Mouse (Mus musculus) midbrain, embryonic 14.5 days (tissue): ENCODE data around the gene Mgll. TPM values are rescaled to one million over a fixed set of nuclear protein-coding genes. Genes with fewer than 3 reads are reported as not detected.

Experiments
- ATAC-seq: fragments of 200-750 bp; cut with Nextera tagmentation; 2 replicates; pipeline ENCODE4 v1.8.0; 2017; ENCODE audit warnings: moderate number of reproducible peaks, moderate library complexity; ENCODE audit not compliant: low FRiP score, low TSS enrichment
- DNase-seq: peaks from one replicate; pipeline ENCODE4 v3.0.0-alpha.2; 2015
- H3K27ac ChIP-seq: fragments of 300-500 bp; sonication (generic); replicated peaks from 2 replicates; pipeline ENCODE4 v1.5.1; 2014; ENCODE audit warnings: mild to moderate bottlenecking, low read depth, low read length, moderate library complexity
- H3K27me3 ChIP-seq: fragments of 300-500 bp; sonication (generic); 2 replicates; pipeline ENCODE4 v1.6.1; 2014; ENCODE audit warnings: low read length, control low read depth, mixed read lengths; ENCODE audit not compliant: control insufficient read depth, insufficient read depth
- H3K36me3 ChIP-seq: fragments of 300-500 bp; sonication (generic); 2 replicates; pipeline ENCODE4 v1.6.1; 2014; ENCODE audit warnings: low read length, control low read depth; ENCODE audit not compliant: control insufficient read depth, insufficient read depth
- H3K4me1 ChIP-seq: fragments of 300-500 bp; sonication (generic); 2 replicates; pipeline ENCODE4 v1.6.1; 2014; ENCODE audit warnings: mild to moderate bottlenecking, antibody characterized with exemption, low read length, control low read depth; ENCODE audit not compliant: control insufficient read depth, insufficient read depth
- H3K4me2 ChIP-seq: fragments of 300-500 bp; sonication (generic); 2 replicates; pipeline ENCODE4 v1.6.1; 2014; ENCODE audit warnings: mild to moderate bottlenecking, low read length, moderate library complexity
- H3K4me3 ChIP-seq: fragments of 300-500 bp; sonication (generic); replicated peaks from 2 replicates; pipeline ENCODE4 v1.5.1; 2014; ENCODE audit warnings: low read depth, low read length
- H3K9ac ChIP-seq: fragments of 300-500 bp; sonication (generic); replicated peaks from 2 replicates; pipeline ENCODE4 v1.6.1; 2014; ENCODE audit warnings: mild to moderate bottlenecking, low read length, moderate library complexity
- H3K9me3 ChIP-seq: fragments of 300-500 bp; sonication (generic); 2 replicates; pipeline ENCODE4 v1.6.1; 2016; ENCODE audit warnings: low read length, control low read depth, mixed read lengths; ENCODE audit not compliant: control insufficient read depth
- WGBS: fragments of 180-500 bp; shearing (Covaris S2); extraction: QIAGEN DNeasy Blood & Tissue Kit; methylation state at CpG from one replicate; pipeline ENCODE4 v1.1.7; 2014; 5-methylcytosine and 5-hydroxymethylcytosine counted together
- polyA plus RNA-seq: library from polyadenylated mRNA; unstranded; fragments of >200 nt; fragmentation: Nextera tagmentation; extraction: Ambion mirVana; gene quantifications from 2 replicates; pipeline ENCODE4 v1.2.1, GENCODE M21; 2014

Mgll gene
- polyA plus RNA-seq, 1 experiment from 2014 or later: 21.5 TPM

DNA sequence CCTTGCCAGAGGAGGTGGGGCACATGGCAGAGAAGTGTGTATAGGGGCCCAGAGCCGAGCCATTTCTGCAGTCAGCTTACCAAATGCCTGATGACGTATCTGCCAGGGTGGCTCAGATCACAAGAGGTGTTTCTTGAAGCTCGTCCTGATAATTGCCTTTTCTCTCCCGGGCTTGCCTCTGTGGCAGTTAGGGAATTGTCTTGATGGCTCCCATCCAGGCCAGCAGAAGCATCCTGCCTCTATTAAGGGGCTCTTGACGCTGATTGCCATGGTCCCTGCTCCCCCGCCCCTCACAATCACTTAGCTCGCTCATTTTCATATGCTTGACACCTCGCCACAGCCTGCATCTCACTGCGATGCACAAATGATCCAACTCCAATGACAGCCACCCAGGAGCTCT, 67.1 kb downstream of the Mgll start:
- Histone ChIP-seq H3K27me3 (no peaks in the 10 kb centered on the region), H3K9me3 (no peaks in the 10 kb centered on the region), H3K9ac (no peak overlapping the region), H3K4me3 (no peak overlapping the region), H3K36me3 (no peaks in the 10 kb centered on the region), H3K4me2 (no peak overlapping the region), H3K4me1 (peaks cover 20% of the 10 kb centered on the region), H3K27ac (0 out of 2 replicates have a peak overlapping the region, but pooled peaks have one; percentile 20)
- WGBS: 39% methylated on average over 9 of the region's 9 CpGs
- ATAC-seq (peak; percentile 25; the same call in 1 of the 2 replicates), DNase-seq (peak; percentile 43)

DNA sequence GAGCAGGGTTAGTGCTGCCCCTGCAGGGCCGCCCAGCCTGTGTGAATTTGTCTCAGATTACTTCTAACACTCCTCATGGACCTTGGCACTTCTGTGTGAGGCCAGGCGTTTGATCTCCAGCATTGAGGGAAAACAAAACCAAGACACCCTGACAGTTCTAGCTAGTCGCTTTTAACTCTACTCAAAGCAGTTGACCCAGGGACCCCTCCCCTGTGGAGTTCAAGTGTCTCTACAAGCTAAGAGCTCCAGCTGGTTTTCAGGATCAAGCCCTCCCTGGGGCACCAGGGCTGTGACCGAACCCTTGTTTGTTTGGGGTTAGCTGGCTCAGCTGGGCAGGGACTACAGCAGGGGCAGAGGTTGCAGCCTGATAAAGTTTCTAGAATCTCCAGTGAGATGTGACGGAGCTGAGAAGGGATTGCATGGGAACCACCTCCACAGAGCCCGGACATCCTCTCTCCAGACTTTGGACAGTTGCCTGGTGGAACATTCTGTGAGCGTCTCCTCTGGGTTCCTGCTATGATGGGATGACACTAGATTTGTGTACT, 68.0 kb downstream of the Mgll start:
- ATAC-seq (no peak), DNase-seq (no peak)
- Histone ChIP-seq H3K9me3 (no peaks in the 10 kb centered on the region), H3K27ac (no peak overlapping the region), H3K4me2 (no peak overlapping the region), H3K36me3 (no peaks in the 10 kb centered on the region), H3K27me3 (no peaks in the 10 kb centered on the region), H3K4me3 (no peak overlapping the region), H3K4me1 (peaks cover 20% of the 10 kb centered on the region), H3K9ac (no peak overlapping the region)
- WGBS: 43% methylated on average over 7 of the region's 7 CpGs

DNA sequence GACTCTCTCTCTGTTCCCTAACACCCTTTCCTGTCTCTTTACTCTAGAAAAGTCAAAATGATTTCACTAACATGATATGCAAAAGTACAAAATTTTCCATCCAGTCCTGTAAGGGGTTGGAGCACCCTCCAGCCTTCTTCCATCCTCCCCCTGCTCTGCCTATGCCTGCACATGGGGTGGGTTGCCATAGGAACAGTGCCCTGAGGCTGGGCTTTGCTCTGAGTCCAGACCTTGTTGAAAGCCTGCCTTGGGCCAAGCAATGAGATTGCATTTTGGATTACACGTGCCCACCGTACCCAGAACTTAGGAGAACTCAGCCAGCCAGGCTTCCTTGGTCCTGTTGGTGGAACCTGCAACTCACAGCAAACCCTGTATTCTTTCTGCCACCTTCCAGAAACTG, 69.0 kb downstream of the Mgll start:
- no peaks in the 10 kb centered on the region for H3K36me3 ChIP-seq
- peaks cover 14% of the 10 kb centered on the region for H3K4me1 ChIP-seq
- no peaks in the 10 kb centered on the region for H3K9me3 ChIP-seq
- no peak overlapping the region for H3K9ac ChIP-seq
- WGBS: 31% methylated on average over 2 of the region's 2 CpGs
- H3K4me3 ChIP-seq: no peak overlapping the region
- H3K27me3 ChIP-seq: no peaks in the 10 kb centered on the region
- no peak overlapping the region for H3K4me2 ChIP-seq
- DNase-seq (peak; percentile 77), ATAC-seq (peak; percentile 53; the same call in 1 of the 2 replicates)
- no peak overlapping the region for H3K27ac ChIP-seq

DNA sequence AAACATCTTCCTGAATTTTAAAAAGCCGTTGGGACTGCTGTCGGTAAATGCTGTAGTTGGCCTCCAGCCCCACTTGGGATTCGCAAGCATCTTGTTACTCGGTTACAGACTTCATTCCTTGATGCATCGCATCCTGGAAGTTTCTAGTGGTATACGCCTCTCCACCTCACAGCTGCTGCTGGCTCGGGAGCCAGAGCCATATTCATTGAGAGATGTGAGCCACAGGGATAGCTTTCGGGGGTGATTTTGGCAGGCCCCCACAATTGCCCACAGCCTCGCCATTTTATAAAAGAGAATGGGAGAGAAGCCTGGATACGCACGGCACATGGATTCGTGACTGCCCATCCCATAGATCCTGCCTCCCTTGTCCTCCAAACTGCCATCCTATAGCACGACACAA, 69.7 kb downstream of the Mgll start:
- peaks cover 11% of the 10 kb centered on the region for H3K4me1 ChIP-seq
- H3K4me3 ChIP-seq: no peak overlapping the region
- no peak overlapping the region for H3K4me2 ChIP-seq
- H3K9me3 ChIP-seq: no peaks in the 10 kb centered on the region
- no peak for DNase-seq
- H3K27ac ChIP-seq: no peak overlapping the region
- no peaks in the 10 kb centered on the region for H3K36me3 ChIP-seq
- ATAC-seq: no peak
- WGBS: 78% methylated on average over 13 of the region's 13 CpGs
- no peak overlapping the region for H3K9ac ChIP-seq
- H3K27me3 ChIP-seq: no peaks in the 10 kb centered on the region

DNA sequence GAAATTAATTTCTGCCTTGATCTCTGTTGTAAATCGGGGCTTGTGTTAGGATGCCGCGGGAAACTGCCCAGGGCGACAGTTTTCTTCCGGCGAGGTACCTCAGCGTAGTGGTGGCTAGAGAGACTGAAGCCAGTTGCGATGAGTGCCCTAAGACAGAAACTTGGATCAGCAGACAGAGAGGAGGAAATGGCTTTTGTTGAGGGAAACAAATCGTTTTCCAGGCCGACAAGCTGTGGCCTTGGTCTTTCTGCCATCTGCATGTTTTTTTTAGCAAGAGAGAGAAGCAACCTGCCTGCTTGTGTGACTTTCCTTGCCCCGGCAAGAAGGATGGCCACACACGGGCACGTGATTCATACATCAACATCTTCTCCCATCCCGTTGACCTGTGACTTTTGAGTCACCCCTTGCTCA, 70.4 kb downstream of the Mgll start:
- no peak overlapping the region for H3K27ac ChIP-seq

DNA sequence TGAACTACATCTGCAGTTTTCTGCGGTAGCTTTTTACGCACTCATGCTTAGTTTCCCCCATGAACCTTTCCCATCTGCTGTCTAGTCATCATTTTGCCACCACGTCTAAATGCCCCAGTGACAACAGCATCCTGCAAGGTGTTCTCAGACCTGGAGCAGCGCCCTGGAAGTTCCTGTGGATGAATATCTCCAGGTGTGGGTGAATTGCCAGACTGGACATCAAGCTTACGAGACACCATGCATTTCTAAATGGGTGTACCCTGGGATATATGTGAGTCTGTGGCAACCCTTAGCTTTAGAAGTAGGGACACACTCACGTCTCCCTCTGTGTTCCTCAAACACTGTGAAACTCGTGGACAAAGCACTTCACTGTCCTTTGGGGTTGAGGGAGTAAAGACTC, 76.0 kb downstream of the Mgll start:
- H3K9ac ChIP-seq: no peak overlapping the region
- H3K4me1 ChIP-seq: no peaks in the 10 kb centered on the region
- ATAC-seq (no peak), DNase-seq (no peak)
- no peaks in the 10 kb centered on the region for H3K36me3 ChIP-seq
- H3K4me2 ChIP-seq: no peak overlapping the region
- H3K27me3 ChIP-seq: no peaks in the 10 kb centered on the region
- WGBS: 84% methylated on average over 7 of the region's 7 CpGs
- H3K27ac ChIP-seq: no peak overlapping the region
- H3K4me3 ChIP-seq: no peak overlapping the region
- H3K9me3 ChIP-seq: no peaks in the 10 kb centered on the region

More for the DNA sequence above, 70.4 kb downstream of the Mgll start:
- peaks cover 11% of the 10 kb centered on the region for H3K4me1 ChIP-seq
- 80% methylated on average over 14 of the region's 14 CpGs for WGBS
- no peak overlapping the region for H3K9ac ChIP-seq
- no peaks in the 10 kb centered on the region for H3K27me3 ChIP-seq
- H3K36me3 ChIP-seq: no peaks in the 10 kb centered on the region
- DNase-seq (no peak), ATAC-seq (no peak)
- no peak overlapping the region for H3K4me3 ChIP-seq
- no peak overlapping the region for H3K4me2 ChIP-seq
- no peaks in the 10 kb centered on the region for H3K9me3 ChIP-seq

DNA sequence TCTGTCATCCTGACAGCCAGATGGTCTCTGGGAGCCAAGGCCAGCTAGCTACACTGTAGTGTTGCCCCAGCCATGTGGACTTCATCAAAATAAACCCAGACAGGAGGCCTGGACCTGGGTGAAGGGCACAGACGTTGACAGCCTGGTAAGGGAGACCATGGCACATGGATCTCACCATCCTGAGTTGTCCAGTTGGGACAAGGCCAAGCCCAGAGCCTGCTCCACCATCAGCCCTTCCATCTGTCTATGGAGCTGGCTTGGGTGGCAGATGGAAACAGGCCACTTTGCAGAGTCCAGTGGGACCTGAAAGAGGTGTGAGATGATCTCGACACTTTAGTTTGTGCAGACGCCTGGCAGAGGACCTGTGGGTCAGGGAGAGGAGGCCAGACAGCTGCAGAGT, 76.5 kb downstream of the Mgll start:
- ATAC-seq: no peak
- 65% methylated on average over 3 of the region's 3 CpGs for WGBS

DNA sequence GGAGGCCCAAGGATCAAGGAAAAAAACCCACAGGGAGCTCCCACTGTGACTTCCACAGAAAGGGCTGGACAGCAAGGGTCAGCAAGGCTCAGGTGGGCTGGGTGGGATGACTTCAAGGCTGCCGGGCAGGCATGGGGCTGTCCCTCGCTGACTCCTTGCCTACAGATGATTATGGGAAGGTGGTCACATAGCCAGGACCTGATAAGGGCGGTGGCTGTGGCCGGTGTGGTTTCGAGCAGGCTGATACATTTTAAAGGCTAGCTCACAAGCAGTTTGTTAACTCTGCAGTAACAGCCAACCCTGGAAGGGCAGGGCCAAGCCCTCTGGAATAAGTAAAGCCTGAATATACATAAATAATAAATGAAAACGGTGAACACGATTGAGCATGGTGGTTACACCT, 78.8 kb downstream of the Mgll start:
- Histone ChIP-seq H3K36me3 (no peaks in the 10 kb centered on the region), H3K4me1 (no peaks in the 10 kb centered on the region), H3K4me2 (no peak overlapping the region), H3K27me3 (no peaks in the 10 kb centered on the region), H3K27ac (no peak overlapping the region), H3K9me3 (no peaks in the 10 kb centered on the region), H3K9ac (no peak overlapping the region), H3K4me3 (no peak overlapping the region)
- WGBS: 91% methylated on average over 7 of the region's 7 CpGs
- ATAC-seq: no peak
- DNase-seq: no peak

More for the DNA sequence above, 76.5 kb downstream of the Mgll start:
- Histone ChIP-seq H3K9ac (no peak overlapping the region), H3K27me3 (no peaks in the 10 kb centered on the region), H3K27ac (no peak overlapping the region), H3K9me3 (no peaks in the 10 kb centered on the region), H3K36me3 (no peaks in the 10 kb centered on the region), H3K4me2 (no peak overlapping the region), H3K4me1 (no peaks in the 10 kb centered on the region), H3K4me3 (no peak overlapping the region)
- no peak for DNase-seq

DNA sequence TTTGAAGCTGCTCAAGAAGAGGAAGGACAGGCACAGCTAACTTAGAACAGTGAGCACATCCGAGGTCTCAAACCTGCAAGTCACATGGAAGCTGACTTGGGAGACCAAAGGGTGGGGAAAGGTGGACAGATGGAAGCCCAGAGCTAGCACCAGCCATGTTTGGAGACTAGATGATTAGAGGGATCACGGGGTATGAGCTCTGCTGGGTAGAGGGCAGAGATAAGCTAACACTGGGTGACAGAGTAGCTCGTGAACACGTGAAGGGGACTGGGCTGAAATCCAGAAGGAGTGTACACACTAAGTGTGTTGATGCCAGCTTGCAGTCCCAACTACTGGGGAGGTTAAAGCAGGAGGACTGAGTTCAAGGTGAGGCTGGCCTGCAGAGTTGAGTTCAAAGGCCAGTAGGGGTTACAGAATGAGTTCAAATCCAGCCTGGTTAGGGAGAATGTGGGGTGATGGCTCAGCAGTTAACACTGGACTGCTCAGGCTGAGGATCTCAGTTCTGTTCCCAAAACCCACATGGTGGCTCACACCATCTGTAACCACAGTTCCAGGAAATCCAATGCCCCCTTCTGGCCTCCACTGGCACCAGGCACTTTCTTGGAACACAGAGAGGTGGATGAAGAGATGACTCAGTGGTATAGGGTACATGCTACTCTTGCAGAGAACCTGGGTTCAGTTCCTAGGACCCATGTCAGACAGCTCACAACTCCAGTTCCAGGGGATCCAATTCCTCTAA, 79.9 kb downstream of the Mgll start:
- Histone ChIP-seq H3K4me3 (no peak overlapping the region), H3K4me2 (no peak overlapping the region), H3K36me3 (no peaks in the 10 kb centered on the region), H3K9ac (no peak overlapping the region), H3K4me1 (no peaks in the 10 kb centered on the region), H3K9me3 (no peaks in the 10 kb centered on the region), H3K27ac (no peak overlapping the region), H3K27me3 (no peaks in the 10 kb centered on the region)
- DNase-seq: no peak
- 86% methylated on average over 4 of the region's 4 CpGs for WGBS
- no peak for ATAC-seq
